Mouse (Mus musculus) activated CD4-positive, CD25-positive, alpha-beta regulatory T cell, adult 4 months (primary cell): ENCODE data around the gene Cep290. TPM values are rescaled to one million over a fixed set of nuclear protein-coding genes. Genes with fewer than 3 reads are reported as not detected.

Experiments used
- ATAC-seq: one replicate; pipeline ENCODE4 v1.8.0; 2017
- polyA plus RNA-seq, 2 experiments: library from polyadenylated mRNA; unstranded; fragments of 100-300 nt; shearing (Covaris generic); gene quantifications; one replicate each; pipeline ENCODE4 v1.2.1; 2017

Cep290 gene
- polyA plus RNA-seq, 2 experiments from 2014 or later, result 3.7 to 5.2 TPM

DNA sequence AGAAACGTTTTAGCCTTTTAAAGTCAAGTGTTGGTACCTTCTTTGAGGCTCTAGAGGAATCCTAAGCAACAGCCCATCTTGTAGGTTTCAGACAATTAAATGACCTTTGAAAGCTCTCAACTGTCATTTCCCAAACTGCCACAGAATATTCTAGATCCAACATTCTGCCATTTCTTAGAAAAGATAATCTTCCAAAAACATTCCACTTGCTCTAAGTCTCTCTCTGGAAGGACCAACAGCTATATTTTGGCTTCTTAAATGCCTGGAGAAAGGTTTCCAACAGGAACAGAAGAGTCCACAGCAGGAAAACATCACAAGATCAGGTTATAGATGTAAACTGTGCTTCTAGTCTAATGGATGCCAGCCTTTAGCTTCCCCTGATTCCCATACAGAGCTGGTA is 103.0 kb downstream of the Cep290 start, which contains the start of the genes 4930430F08Rik and 1700017N19Rik:
Gene 4930430F08Rik, minus strand, starts transcription at position 101 of the 400 bp plus-strand sequence.
Gene 1700017N19Rik, plus strand, starts transcription at position 162 of the 400 bp plus-strand sequence.
- no peak for ATAC-seq

DNA sequence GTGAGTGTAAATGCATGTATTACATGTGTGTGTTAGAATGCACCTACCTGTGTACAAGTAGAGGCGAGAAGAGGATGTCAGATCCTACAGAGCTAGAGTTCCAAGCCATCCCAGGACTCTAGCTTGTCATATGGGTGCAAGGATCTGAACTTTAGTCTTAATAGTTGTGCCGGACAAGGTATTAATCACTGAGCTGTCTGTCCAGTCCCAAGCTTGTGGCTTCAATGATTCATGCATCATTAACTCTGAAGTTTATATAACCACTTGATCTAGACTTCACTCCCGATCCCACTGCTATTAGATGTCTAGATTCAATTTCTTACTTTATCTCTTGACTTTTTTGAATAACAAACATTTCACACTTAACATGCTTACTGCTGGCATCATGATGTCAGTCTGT is 111.0 kb downstream of the Cep290 start:
- ATAC-seq, result no peak

DNA sequence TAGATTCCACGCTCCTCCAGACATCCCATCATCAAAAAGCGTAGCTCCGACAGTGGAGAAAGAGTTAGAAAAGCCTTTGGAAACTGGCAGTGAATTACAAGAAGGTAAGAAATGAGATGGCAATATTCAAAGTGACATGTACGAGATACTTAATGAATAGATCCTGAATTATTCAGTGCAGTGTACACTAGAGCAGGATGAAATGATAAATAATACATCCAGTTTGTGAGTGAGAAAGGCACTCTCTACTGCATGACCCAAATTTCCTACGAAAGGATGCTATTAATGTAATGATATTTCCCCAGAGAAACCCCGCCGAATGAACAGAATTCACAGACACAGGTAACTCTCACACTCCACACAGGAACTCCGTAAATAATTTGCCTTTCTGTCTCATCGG is 116.2 kb downstream of the Cep290 start:
- ATAC-seq, result no peak

DNA sequence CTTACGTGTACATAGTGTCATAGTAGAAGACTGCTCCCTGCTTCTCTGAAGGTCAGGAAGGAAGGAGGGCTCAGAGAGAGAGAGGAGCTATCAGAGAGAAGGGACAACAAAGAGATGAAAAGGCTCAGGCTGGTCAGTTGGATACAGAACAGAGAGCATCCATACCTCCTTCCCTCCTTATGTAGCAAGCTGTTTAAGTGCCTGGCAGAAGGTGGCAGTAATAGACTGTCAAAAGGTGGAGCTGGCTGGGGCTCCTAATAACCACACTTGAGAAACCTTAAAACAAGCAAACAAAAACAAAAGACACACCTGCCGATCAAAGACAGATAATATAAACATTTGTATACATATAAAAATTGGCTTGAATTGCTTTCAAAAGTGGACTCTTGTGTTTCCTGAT is 116.9 kb downstream of the Cep290 start:
- no peak for ATAC-seq

DNA sequence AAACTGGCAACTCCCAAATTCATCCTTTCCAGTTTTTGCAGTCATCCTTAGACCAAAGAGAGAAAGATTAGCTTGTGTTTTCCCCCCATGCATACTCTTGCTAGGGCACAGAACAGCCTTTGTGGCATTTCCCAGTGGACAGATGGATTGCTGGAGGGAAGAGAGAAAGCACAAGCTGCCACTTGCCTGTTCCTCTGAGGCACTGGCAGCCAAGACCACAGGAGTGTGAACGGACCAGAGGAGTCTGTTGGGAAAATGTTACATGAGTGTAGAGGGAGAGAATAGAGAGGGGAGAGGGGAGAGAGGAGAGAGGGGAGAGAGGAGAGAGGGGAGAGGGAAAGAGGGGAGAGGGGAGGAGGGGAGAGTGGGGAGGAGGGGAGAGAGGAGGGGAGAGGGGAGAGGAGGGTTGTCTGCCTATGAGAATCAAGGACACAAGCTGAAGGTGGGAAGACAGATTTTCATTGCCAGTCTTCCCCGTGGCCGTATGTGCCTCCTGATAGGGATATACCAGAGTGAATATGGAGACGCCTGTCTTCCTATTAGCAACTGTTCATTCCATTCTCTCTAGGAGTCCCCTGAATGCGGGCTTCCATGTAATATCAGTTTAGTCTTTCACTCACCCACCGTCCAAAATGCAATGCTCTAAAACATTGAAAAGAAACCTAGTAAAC is 130.0 kb downstream of the Cep290 start:
- no peak for ATAC-seq

DNA sequence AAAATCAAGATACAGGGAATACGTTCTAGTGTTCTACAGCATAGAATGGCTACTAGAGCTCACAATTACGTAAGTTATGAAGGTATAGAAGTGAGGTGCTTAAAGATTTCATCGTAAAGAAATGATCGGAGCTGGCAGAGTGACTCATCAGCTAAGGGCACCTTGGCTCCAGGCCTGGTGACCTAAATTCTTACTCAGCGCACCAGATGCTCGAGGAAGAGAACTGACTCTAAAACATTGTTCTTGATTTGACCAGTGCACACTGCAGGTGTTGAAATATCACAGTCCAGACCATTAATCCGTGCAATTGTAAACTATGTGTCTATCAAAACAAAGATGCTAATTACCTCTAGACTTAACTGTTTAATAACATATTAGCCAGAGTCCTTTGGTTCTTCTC is 132.1 kb downstream of the Cep290 start:
- ATAC-seq, result no peak

DNA sequence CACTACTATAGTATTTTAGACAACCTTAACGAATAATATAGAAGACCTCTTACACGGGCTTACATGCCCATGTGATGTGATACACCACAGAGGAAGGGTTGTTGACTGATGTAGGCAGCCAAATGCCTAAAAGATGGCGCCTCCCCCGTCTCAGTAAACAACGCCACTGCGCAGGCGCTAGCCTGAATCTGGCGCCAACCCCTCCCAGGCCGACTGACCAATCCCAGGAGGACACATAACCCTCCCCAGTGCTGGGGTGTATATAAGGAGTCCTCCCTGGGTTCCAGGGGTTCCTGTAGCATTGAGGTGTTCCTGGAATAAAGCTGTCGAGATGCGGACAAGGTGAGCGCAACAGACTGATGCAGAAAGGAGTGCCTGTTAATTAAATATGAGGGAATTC is 132.7 kb downstream of the Cep290 start:
- no peak for ATAC-seq

DNA sequence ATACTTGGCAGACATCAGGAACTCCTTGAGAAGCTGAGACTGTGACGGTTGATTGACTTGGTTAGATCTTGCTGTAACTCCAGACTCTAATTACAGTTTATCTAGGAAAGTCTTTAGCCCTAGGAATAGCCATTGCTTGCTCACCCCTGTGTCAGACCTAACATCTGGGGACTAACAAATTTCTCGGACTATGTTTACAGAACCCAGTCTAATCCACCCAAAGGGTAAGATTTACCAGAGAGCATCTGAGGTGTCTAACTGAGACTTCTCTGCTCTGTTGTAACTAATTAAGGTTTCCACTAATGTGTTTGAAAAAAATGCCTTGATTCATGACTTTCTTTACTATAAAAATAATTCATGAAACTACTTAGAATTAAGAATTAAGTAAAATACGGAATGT is 135.1 kb downstream of the Cep290 start:
- no peak for ATAC-seq

Other genes starting within 250 kb of the Cep290 start
- gene Gm4301, start 151.9 kb upstream of the Cep290 start, polyA plus RNA-seq, result not detected
- not detected for gene Gm4302, start 146.7 kb upstream of the Cep290 start, polyA plus RNA-seq
- not detected for gene Gm4303, start 141.6 kb upstream of the Cep290 start, polyA plus RNA-seq
- gene Gm4305, start 136.5 kb upstream of the Cep290 start, polyA plus RNA-seq, result not detected
- gene Gm4307, start 126.2 kb upstream of the Cep290 start, polyA plus RNA-seq, result not detected
- not detected for gene Gm4312, start 105.0 kb upstream of the Cep290 start, polyA plus RNA-seq
- 1 to 10 TPM; 1.3 to 2.9 TPM for gene Tmtc3, start 208 bp upstream of the Cep290 start, polyA plus RNA-seq
- gene 4930430F08Rik, start 102.9 kb downstream of the Cep290 start, polyA plus RNA-seq, result 10 to 100 TPM in 1 of 2 experiments, 1 to 10 TPM in 1; 8.9 to 10.6 TPM
- gene 1700017N19Rik, start 102.9 kb downstream of the Cep290 start, polyA plus RNA-seq, result not detected